Mouse (Mus musculus) hindlimb bud, embryonic 11.5 days (tissue): Measurements from ENCODE around the gene Lnx1.

Experiments used
- DNase-seq: peaks from one replicate; pipeline ENCODE4 v3.0.0-alpha.2; 2012; ENCODE audit warnings: low read depth, low spot score; ENCODE audit errors: extremely low spot score

Lnx1 gene

GRCm38 (mm10) chr5:74610511-74610910 lies 92.2 kb downstream of the Lnx1 start:
- DNase-seq, result no peak

DNA sequence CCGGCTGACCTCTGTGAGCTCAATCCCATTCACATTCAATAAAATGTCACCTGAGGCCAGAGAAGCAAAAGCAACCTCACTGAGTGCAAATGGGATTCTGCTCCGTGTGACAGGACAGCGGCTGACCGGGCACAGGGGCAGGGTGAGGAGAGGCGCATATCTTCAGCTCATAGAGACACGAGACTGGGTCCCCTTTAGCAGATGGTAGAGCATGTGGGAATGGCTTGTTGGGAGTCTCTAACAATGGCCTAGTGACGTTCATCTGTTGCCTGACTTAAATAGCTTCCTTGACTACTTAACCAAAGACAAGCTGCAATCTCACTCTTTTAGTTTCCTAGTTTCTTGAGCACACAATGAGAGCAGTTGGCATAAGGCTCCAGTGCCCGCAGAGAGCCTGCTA lies 96.5 kb downstream of the Lnx1 start:
- DNase-seq, result no peak

DNA sequence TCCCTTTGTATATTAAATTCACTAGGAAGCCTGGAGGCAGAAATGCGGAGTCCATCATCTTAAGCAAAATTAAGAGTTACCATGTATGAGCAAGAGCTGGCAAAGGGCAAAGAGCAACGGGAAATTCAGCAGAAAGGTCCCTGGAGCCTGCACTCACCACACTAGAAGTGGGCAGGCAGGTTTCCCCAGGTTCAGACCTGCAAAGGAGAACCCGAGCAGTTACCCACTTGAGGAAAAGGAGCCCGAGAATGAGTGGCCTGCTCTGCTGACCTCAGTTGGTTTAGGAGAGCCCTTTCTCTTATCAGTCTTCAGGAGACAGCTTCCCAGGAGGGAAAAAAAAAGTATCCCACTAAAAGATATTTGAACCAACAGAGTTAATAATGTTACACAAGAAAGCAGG lies 99.4 kb downstream of the Lnx1 start:
- DNase-seq, result no peak

DNA sequence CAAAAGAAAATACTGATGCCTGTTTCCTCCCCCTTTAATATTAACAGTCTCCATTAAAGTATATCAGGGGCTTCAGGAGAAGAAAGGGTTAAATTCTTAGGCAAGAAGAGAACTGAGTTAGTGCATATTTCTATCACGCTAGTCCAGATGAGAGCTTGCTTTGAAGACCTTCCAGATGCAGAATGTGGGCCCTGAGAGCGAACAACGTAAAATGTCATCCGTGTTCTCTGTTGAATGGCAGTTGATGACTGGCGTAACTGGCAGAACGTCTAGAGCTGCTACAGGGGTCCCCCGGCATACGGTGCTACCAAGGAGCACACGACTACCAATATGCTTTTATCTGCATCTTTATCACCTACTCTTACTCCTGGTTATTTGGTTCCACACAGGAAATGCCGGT lies 100.3 kb downstream of the Lnx1 start:
- DNase-seq, result no peak

DNA sequence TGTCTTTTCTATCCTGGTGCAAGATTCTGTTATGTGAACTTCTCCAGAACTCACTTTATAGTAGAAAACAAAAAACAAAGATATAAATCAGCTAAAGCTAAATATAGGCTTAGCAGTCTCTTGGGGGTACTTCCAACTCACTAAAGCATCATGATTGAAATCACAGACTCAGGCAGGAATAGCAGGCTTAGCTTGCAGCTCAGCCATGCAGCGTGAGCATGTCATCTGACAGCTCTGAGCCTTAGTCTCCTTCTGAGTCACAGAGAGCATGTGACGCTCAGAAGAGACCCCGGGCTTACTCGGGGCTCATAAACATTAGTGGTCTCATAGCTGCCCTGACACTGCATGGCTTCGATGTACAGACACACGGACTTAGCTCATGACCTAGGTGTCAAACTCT lies 100.7 kb downstream of the Lnx1 start:
- no peak for DNase-seq

DNA sequence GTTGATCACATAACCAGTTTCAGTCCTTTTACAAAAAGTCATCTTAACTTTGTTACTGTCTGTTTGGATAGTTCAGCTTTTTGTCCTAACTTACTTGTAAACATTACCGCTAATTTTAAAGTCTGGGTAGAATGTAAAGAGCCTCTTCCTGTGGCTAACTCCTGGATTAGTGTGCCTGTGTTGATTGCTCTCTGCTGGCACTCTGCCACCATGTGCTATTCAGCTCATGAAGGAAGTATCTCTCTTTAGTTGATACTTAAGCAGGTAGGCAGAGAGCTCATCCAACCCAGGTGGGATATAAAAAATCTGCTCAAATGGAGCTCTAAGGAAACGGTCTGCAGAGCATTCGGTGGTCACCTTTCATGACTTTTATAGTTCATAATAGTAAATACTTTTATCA lies 101.5 kb downstream of the Lnx1 start:
- no peak for DNase-seq

GRCm38 (mm10) chr5:74600010-74600409 lies 102.7 kb downstream of the Lnx1 start:
- DNase-seq, result no peak

GRCm38 (mm10) chr5:74593147-74593546 lies 109.6 kb downstream of the Lnx1 start:
- peak; percentile 62 for DNase-seq

- no peak for DNase-seq
Observed at GRCm38 (mm10) chr5:74591413-74591812, 111.3 kb downstream of the Lnx1 start.

DNA sequence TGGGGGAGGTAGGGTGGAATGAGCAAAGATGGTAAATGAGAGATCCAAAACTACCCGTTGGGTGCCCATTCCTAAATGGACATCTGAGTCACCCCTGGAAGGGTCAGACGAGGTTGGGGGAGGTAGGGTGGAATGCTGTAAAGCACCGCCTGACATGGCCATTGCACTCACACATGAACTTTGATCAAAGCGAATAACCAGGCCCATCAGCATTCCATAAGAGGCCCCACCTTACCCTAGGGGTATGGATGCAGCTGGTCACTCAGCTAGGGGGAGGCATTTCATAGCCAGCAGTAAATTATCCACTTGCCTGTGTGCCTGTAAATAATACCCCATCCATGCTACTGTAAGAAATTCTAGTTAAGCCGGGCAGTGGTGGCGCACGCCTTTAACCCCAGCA lies 113.6 kb downstream of the Lnx1 start:
- no peak for DNase-seq

DNA sequence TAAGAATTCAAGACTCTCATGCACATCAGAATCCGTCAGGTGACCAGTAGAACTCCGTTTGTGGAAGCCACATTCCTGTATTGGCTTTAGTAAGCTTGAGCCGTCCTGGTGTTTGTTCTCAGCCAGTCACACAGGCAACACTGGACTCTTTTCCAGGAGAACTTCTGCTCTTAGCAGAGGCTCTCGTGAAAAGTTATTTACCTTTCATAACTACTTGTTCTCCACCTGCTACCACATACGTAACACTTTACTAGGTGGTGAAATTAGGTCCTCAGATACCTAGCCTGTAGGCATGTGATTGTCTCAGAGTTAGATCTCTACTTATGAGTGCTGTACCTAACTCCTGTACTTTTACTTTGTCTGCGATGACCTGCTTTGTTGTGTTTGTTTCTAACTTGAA lies 130.9 kb downstream of the Lnx1 start:
- DNase-seq, result no peak

GRCm38 (mm10) chr5:74561151-74561550 lies 141.6 kb downstream of the Lnx1 start:
- DNase-seq, result no peak

- no peak for DNase-seq
Observed at GRCm38 (mm10) chr5:74549566-74549965, 153.1 kb downstream of the Lnx1 start.

DNA sequence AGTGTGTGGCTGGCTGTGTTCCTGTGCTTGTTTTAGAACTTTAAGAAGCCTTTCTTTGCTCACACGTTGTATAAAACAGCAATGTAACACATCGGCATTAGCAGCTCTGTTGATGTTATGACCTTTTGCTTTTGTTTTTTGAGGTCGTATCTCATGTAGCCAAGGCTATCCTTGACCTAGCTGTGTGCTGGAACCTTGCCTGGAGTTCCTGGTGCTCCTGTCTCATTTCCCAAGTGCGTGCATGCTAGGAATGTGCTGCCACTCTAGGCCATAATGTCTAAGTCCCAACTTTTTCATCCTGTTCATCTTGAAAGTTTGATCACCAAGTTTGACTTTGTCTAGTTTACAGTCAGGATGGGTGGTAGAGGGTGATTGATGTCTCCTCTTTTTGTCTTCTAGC lies 157.1 kb downstream of the Lnx1 start:
- no peak for DNase-seq
